Mouse (Mus musculus): ENCODE measurements around the gene Dixdc1.

The Dixdc1 gene

GRCm38 (mm10) chr9:50738914-50739870, at the start of gene Dixdc1:
Gene Dixdc1 (minus strand): TSS chr9:50739517.
- peak; percentile 85 for DNase-seq (ENCODE audit: low read depth)

GRCm38 (mm10) chr9:50782155-50782554, 42.8 kb upstream of the Dixdc1 start:
- peak; percentile 70 for DNase-seq (ENCODE audit: low read depth)

GRCm38 (mm10) chr9:50776162-50776760, 36.9 kb upstream of the Dixdc1 start:
- no peak for DNase-seq (ENCODE audit: low read depth)

- peak; percentile 49 for DNase-seq (ENCODE audit: low read depth)
Observed at GRCm38 (mm10) chr9:50775662-50776126, 36.4 kb upstream of the Dixdc1 start.

- DNase-seq (ENCODE audit: low read depth): peak; percentile 92
Observed at GRCm38 (mm10) chr9:50774991-50775612, 35.8 kb upstream of the Dixdc1 start, which contains the start of the genes Alg9 and 1110032A03Rik. Gene Alg9 (plus strand): TSS chr9:50775019. Gene 1110032A03Rik (minus strand): TSS chr9:50775520.

GRCm38 (mm10) chr9:50774026-50774462, 34.7 kb upstream of the Dixdc1 start:
- peak; percentile 37 for DNase-seq (ENCODE audit: low read depth)

- DNase-seq (ENCODE audit: low read depth): no peak
Observed at GRCm38 (mm10) chr9:50770011-50770410, 30.7 kb upstream of the Dixdc1 start.

- peak; percentile 99 for DNase-seq (ENCODE audit: low read depth)
Observed at GRCm38 (mm10) chr9:50768107-50769002, 29.0 kb upstream of the Dixdc1 start, which contains the start of gene Fdxacb1. Gene Fdxacb1 (plus strand): TSS chr9:50768236.

GRCm38 (mm10) chr9:50767531-50768106, 28.3 kb upstream of the Dixdc1 start:
- no peak for DNase-seq (ENCODE audit: low read depth)

GRCm38 (mm10) chr9:50763331-50763730, 24.0 kb upstream of the Dixdc1 start:
- DNase-seq (ENCODE audit: low read depth): no peak

GRCm38 (mm10) chr9:50761520-50762243, 22.4 kb upstream of the Dixdc1 start:
- no peak for DNase-seq (ENCODE audit: low read depth)

GRCm38 (mm10) chr9:50756711-50757110, 17.4 kb upstream of the Dixdc1 start:
- no peak for DNase-seq (ENCODE audit: low read depth)

- DNase-seq (ENCODE audit: low read depth): no peak
Observed at GRCm38 (mm10) chr9:50753947-50754346, 14.6 kb upstream of the Dixdc1 start.

- DNase-seq (ENCODE audit: low read depth): no peak
Observed at GRCm38 (mm10) chr9:50752784-50753615, 13.7 kb upstream of the Dixdc1 start.

- no peak for DNase-seq (ENCODE audit: low read depth)
Observed at GRCm38 (mm10) chr9:50752054-50752602, 12.8 kb upstream of the Dixdc1 start, which contains the start of gene Hspb2. Gene Hspb2 (minus strand): TSS chr9:50752354.

GRCm38 (mm10) chr9:50751323-50751722, 12.0 kb upstream of the Dixdc1 start, which contains the start of gene Cryab:
Gene Cryab (plus strand): TSS chr9:50751325.
- DNase-seq (ENCODE audit: low read depth): no peak

- DNase-seq (ENCODE audit: low read depth): no peak
Observed at GRCm38 (mm10) chr9:50750706-50751105, 11.4 kb upstream of the Dixdc1 start.

GRCm38 (mm10) chr9:50746214-50746677, 6.9 kb upstream of the Dixdc1 start, which contains the start of gene 2310030G06Rik:
Gene 2310030G06Rik (minus strand): TSS chr9:50746536.
- no peak for DNase-seq (ENCODE audit: low read depth)

All from naive thymus-derived CD4-positive, alpha-beta T cell, adult 2 months (primary cell).